Mouse (Mus musculus): ENCODE results near the gene Tex2.
"Not testable (repeated sequence)": the region's sequence is repeated elsewhere in the genome, so short reads cannot be mapped to it uniquely, and the experiment has no call there.

Gene Tex2

GRCm38 (mm10) chr11:106579957-106580356 is 33.3 kb downstream of the Tex2 start:
- DNase-seq (ENCODE audit: low read depth, low spot score), result no peak

GRCm38 (mm10) chr11:106579146-106579545 is 34.1 kb downstream of the Tex2 start:
- DNase-seq (ENCODE audit: low read depth, low spot score), result no peak

DNA sequence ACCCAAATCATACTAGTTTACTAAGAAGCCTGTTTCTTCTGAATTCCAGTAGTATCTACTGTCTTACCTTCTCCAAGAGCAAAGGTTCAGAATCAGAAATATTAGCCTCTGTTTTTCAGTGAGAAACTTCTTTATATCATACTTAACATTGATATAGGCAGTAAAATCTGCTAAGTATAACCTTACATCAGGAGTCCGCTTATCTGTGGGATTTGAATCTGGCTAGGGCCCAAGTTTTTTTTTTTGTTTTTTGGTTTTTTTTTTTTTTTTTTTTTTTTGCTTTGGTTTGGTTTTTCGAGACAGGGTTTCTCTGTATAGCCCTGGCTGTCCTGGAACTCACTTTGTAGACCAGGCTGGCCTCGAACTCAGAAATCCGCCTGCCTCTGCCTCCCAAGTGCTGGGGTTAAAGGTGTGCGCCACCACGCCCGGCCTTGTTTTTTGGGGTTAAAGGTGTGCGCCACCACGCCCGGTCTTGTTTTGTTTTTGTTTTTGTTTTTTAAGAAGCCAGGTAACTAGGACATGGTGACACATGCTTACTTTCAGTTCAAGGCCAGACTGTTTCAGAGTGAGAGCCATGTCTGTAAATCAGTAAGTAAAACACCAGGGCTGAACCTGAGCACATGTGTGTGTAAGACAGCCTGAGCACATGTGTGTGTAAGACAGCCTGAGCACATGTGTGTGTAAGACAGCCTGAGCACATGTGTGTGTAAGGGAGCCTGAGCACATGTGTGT is 35.4 kb downstream of the Tex2 start:
- DNase-seq (ENCODE audit: low read depth, low spot score), result not testable (repeated sequence)

DNA sequence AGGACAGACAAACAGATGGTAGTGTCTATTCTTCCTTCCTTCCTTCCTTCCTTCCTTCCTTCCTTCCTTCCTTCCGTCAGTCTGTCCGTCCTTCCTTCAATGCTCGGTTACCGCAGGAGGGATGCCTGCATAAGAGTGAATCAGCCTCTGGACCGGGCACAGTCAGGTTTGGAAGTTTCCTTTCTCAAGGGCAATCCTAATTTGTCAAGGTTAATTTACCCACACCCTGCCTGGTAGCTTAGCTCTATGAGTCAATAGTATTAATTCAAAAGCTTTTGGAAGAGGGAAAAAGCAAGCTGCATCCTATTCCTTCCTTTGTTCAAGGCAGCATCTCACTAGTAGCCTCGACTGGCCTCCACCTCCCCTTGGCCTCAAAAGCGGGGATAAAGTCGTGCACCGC is 38.8 kb downstream of the Tex2 start:
- DNase-seq (ENCODE audit: low read depth, low spot score), result no peak

DNA sequence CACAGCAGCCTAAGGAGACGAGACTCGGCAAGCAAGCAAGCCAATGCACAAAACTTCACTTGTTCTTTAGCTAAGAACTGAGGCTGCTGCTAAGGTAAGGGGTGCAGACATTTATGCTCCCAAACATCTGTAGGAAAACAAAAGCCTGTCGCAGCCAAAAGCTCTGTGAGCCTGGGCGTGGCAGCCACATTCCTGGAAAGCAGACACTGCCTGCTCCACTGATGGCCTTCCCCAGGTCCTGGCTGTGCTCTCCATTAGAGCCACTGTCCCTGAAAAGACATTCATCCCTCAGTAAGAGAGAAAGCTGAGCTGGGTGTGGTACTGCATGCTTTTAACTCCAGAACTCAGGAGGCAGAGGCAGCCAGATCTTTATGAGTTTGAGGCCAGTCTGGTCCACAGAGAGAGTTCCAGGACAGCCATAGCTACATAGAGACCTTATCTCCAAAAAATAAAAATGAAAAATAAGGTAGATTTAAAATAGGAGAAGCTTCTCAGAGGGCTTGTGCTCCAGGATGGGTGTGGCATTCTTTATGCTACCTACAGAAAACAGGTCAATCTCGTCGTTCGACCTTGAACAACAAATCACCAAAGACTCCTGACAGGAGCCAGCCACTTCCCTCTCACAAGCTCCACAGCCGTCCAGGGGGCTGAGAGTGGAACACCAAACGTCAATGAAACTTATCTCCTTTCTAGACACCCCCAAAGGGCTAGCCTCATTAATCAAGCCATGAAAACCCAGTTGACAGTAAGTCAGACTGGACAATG is 39.6 kb downstream of the Tex2 start:
- DNase-seq (ENCODE audit: low read depth, low spot score), result no peak

DNA sequence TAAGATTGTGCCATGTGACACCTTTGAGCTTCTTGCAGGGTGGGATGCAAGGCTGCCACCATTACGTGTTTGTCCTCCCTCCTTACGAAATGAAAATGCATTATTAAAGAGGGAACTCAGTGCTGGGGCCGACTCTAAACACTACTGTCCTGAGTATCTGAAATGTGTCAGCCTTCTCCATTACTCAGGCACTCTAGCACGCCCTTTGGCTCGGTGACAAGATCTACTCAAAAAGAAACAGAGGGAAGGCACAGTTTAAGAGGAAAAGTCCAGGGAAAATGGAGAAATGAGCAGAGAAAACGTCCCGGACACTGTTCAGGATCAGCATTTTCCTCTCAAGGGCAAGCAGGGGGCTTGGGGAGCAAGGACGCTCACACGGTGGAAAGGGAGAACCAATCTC is 40.3 kb downstream of the Tex2 start:
- DNase-seq (ENCODE audit: low read depth, low spot score), result no peak

DNA sequence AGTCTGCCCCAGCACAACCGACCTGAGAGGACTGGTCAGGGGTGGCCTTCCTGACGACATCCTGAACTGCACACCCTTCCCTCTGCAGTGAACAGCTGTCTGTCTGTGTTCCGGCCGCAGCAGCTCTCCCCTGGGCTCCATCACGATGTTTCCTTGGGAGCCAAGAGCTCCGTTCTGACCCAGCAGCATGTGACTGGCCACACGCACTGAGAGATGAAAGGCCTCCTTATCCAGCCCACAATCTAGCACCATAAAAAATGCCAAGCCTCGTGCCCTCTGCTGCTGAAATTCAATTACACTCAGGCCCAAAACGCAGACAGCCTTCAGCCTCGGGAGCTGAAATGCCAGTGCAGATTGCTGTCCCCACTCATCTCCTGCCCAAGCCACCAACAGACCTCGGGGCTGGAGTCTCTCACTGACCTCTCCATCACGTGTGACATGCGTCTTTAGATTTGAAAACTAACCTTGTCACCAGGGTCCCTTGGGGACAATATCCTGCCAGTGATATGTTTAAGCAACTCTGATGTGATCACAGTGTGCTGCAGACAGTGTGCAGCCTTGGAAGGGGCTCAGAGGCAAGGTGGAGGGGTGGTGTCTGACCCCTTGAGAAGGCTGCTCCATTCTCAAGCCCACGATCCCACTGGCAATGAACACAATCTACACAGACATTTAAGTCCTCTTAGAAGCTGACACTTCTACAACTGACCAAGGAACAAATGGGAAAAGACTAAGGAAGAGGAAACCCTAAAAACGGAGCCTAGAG is 41.0 kb downstream of the Tex2 start:
- no peak for DNase-seq (ENCODE audit: low read depth, low spot score)

DNA sequence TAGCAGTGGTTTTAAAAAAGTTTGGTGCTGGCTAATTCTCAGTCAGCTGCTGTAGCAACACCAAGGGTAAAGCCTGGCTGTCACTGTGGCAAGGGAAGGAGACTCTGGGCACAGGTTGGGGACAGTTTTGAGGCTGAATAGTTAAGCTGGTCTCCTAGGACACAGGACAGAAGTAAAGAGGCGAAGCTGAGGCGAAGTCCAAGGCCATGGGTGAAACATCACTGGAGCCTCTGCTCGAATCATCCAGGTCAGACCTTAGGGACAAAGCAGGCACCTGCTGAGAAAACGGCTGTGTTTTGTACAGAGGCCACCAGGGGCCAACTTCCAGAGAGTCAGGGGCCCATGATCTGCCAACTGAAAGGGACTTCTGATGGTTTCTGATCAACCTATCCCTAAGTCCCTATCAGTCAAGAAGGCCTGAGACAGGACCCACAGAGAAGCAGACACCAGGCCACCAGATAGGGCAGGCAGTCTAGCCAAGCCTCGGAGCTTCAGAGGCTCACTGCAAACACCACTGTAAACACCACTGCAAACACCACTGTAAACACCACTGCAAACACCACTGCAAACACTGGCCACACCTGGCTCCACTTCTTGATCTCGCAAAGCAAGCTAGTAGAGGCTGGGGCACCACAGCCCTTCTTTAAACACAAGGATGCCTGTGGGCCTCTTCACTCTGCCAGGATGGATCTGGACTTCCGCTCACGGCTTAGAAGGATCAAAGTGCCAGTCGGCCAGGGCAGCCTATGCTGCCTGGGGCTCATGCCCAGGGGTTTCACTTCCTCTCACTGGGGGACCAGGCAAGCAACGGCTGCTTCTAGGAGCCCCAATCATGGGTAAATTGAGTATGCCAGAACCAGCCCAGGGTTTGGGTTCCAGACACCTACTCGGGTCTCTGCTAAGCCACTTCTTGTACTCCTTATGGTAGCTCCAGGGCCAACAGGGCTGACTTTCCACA is 41.9 kb downstream of the Tex2 start:
- no peak for DNase-seq (ENCODE audit: low read depth, low spot score)

DNA sequence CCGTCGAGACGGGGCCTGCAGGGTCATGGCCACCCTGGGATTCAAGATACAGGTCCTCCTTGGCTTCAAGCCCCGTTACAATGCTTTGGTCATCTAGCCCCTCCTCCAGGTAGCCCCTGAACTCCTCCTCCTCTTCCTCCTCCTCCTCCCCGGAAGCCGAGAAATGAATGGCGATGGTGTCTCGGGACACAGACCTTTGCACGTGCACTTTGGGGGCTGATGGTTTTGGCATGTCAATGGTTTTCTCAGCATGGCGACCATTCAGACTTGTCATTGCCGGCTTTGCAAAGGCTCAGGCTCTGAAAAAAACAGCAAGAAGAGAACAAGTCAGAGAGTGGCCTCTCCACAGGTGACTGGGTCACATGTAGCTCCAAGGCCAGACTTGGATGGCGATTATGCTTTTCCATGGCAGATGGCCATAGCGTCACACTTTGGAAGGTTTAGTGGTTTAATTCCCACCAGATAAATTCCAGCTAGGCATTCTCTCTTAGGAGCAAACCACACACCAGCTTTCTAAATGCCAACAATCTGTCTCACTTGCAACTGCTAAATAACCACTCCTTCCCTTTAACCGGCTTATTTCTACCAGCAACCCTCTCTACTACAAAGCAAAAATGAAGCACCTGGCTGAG is 44.8 kb downstream of the Tex2 start:
- DNase-seq (ENCODE audit: low read depth, low spot score), result no peak

DNA sequence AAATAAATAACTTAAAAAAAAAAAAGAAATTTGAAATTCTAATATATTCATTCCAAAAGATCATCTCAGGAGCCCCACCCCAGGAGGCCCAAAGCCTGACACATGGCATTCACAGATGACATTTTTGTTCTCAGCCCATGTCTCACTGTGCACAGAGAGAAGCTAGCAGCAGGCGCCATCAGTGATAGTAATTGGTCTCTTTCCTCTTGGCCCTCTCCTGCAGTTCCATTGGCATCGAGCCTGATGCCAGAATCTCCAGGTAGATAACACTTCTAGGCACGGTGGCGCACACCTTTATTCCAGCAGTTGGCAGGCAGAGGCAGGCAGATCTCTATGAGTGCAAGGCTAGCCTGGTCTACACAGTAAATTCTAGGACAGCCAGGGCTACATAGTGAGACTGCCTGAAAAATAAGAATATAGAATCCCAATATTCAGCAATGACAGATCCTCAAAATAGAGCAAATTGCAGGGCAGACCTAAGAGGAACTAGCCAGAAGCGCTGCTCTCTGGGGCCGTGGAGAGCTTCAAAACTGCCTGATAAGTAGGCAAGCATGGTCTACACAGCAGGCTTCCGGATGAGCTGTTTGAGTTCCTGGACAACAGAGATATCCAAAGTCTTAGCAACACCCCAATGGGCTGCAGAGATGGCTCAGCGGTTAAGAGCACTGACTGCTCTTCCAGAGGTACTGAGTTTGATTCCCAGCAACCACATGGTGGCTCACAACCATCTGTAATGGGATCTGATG is 47.0 kb downstream of the Tex2 start:
- DNase-seq (ENCODE audit: low read depth, low spot score), result no peak

GRCm38 (mm10) chr11:106564261-106564660 is 49.0 kb downstream of the Tex2 start:
- no peak for DNase-seq (ENCODE audit: low read depth, low spot score)

- no peak for DNase-seq (ENCODE audit: low read depth, low spot score)
Observed at GRCm38 (mm10) chr11:106562707-106563106, 50.5 kb downstream of the Tex2 start.

- no peak for DNase-seq (ENCODE audit: low read depth, low spot score)
Observed at GRCm38 (mm10) chr11:106559773-106560172, 53.5 kb downstream of the Tex2 start.

DNA sequence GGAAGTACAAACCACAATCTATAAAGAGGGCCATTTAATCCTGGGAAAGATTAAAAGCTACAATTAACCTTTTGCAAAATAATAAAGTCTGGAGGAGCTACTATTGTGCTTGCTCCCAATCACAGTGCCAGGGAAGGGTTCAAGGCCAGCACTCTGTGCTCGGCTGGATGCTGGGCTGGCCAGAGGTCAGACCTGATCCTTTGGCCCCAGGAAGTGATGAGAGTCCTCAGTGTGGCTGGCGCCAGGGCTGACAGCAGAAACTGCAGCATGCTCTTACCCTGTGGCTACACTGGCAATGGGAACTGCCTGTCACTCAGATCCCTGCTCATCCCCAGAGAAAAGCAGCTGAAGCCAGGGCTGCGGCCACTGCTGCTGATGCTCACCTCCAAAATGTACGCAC is 55.2 kb downstream of the Tex2 start:
- no peak for DNase-seq (ENCODE audit: low read depth, low spot score)

- DNase-seq (ENCODE audit: low read depth, low spot score), result no peak
Observed at GRCm38 (mm10) chr11:106557398-106557797, 55.8 kb downstream of the Tex2 start.

GRCm38 (mm10) chr11:106556689-106557088 is 56.5 kb downstream of the Tex2 start:
- DNase-seq (ENCODE audit: low read depth, low spot score), result no peak

GRCm38 (mm10) chr11:106555805-106556615 is 57.2 kb downstream of the Tex2 start:
- DNase-seq (ENCODE audit: low read depth, low spot score), result no peak

DNA sequence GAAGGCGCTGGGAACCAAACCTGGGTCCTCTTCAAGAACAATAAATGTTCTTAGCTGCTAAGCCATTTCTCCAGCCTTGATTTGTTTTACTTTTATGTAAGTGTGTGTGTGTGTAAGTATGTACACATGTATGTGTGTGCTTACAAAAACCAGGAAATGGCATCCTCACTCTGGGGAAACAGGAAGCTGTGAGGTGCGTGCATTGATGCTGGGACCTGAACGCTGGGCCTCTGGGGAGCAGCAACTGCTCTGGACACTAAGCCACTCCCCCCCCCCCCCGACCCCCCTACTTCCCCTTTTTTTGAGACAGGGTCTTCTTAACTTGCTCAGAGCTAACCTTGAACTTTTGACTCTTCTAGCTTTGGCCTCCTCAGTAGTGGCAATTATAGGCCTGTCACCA is 62.8 kb downstream of the Tex2 start:
- DNase-seq (ENCODE audit: low read depth, low spot score), result no peak

- DNase-seq (ENCODE audit: low read depth, low spot score), result no peak
Observed at GRCm38 (mm10) chr11:106546081-106546480, 67.1 kb downstream of the Tex2 start.

Measured in c-Kit-negative CD71-positive TER-119-positive erythroid progenitor cells, embryonic 14.5 days (primary cell).